Mouse (Mus musculus) skeletal muscle tissue, adult 2 months (tissue): Measurements from ENCODE around the gene Gm2012.
"Not testable (repeated sequence)": the region's sequence is repeated elsewhere in the genome, so short reads cannot be mapped to it uniquely, and the experiment has no call there.

Experiments used
- DNase-seq: peaks from one replicate; pipeline ENCODE4 v3.0.0-alpha.2; 2012; ENCODE audit warnings: low read depth, low spot score

The Gm2012 gene

DNA sequence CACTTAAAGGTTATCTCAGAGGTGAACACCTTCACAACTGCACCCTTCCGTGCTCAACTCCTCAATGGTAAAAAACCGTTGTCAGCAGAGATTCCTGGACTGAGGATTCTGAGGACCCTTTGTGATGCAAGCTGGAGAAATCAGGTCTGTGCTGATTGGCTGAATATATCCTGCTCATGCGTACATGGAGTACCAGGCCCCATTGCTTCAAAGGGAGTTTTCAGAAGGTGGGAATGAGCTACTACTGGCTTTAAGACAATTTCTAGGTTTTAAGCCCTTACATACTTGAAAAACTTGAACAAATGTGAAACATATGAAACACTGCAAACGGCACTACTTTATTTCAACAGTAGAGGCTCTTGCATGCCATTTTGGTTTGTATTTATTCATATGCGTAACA is at the start of gene Gm2012:
Gm2012 (minus strand) TSS at position 101 of the 400 bp plus-strand sequence.
- not testable (repeated sequence) for DNase-seq

DNA sequence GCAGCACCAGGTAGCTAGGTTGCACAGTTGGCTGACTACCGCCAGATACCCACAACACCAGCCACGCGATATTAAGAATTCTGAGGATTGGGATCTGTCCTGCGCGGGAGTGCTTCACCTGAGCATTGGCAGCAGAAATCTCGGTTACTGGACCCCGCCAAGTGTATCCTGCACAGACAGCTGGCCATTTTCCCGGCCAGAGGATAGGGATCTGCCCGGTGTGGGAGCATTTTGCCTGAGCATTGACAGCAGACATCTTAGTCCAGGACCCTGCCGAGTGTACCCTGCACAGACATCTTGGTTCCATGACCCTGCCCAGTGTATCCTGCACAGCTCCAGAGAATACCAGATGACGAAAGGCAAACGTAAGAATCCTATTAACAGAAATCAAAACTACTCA is 72.0 kb downstream of the Gm2012 start:
- DNase-seq = not testable (repeated sequence)
